Mouse (Mus musculus) CH12.LX (cell line): ENCODE data around the gene Hlf. TPM values are rescaled to one million over a fixed set of nuclear protein-coding genes. Genes with fewer than 3 reads are reported as not detected.

Experiments used
- DNase-seq: peaks from one replicate; pipeline ENCODE4 v3.0.0-alpha.2; 2013; ENCODE audit errors: extremely low read depth
- H3K27ac ChIP-seq: 2 replicates; pipeline ENCODE4 v1.5.1; 2012; ENCODE audit warnings: low read depth, mild to moderate bottlenecking, control low read depth, moderate library complexity; ENCODE audit not compliant: insufficient read depth
- H3K27me3 ChIP-seq: replicated peaks from 2 replicates; pipeline ENCODE3; 2012; ENCODE audit warnings: inconsistent platforms
- H3K36me3 ChIP-seq, 2 experiments: replicated peaks in 1 of 2; 2 replicates each; pipeline versions ENCODE3 to v1.6.1; 2012; ENCODE audit warnings: inconsistent platforms in 1 of 2, low read length in 1 of 2, mild to moderate bottlenecking in 1 of 2, mixed read lengths in 1 of 2, moderate library complexity in 1 of 2; ENCODE audit not compliant: control insufficient read depth in 1 of 2, insufficient read depth in 1 of 2
- H3K4me1 ChIP-seq, 2 experiments: 2 replicates each; pipeline ENCODE4 v1.6.1; 2012; ENCODE audit warnings: inconsistent platforms in 1 of 2, moderate library complexity in 1 of 2; ENCODE audit not compliant: insufficient read depth in 2 of 2, control insufficient read depth in 1 of 2
- H3K4me2 ChIP-seq: 2 replicates; pipeline ENCODE4 v1.6.1; 2012; ENCODE audit warnings: low read depth, mild to moderate bottlenecking, control low read depth; ENCODE audit not compliant: poor library complexity, insufficient read depth, severe bottlenecking
- H3K4me3 ChIP-seq, 3 experiments: fragments of 150-350 bp in 1 of 3; sonication (generic) in 1 of 3; replicated peaks in 1 of 3; 2 replicates each; pipeline versions ENCODE3 to v1.5.1; 2011 to 2012; ENCODE audit warnings: low read depth in 2 of 3, low read length in 2 of 3, mild to moderate bottlenecking in 2 of 3, moderate library complexity in 2 of 3, control low read depth in 1 of 3, improper control_type of control experiment in 1 of 3, inconsistent platforms in 1 of 3, mixed read lengths in 1 of 3; ENCODE audit not compliant: poor library complexity in 1 of 3
- H3K79me2 ChIP-seq: replicated peaks from 2 replicates; pipeline ENCODE4 v1.6.1; 2012; ENCODE audit warnings: mild to moderate bottlenecking, moderate library complexity; ENCODE audit not compliant: control insufficient read depth, poor library complexity, insufficient read depth, severe bottlenecking; ENCODE audit errors: extremely low read depth
- H3K9ac ChIP-seq: 2 replicates; pipeline ENCODE4 v1.6.1; 2012; ENCODE audit warnings: low read depth, mild to moderate bottlenecking, control low read depth, moderate library complexity; ENCODE audit not compliant: insufficient read depth
- H3K9me3 ChIP-seq: replicated peaks from 2 replicates; pipeline ENCODE3; 2012; ENCODE audit warnings: low read length, inconsistent platforms, mixed read lengths
- BHLHE40 ChIP-seq: IDR thresholded peaks from 2 replicates; pipeline ENCODE4 v1.6.1; 2011; ENCODE audit warnings: mild to moderate bottlenecking, low read depth, low read length, improper control_type of control experiment
- CHD2 ChIP-seq: IDR thresholded peaks from 2 replicates; pipeline ENCODE4 v1.6.1; 2011; ENCODE audit warnings: low read length, improper control_type of control experiment
- CTCF ChIP-seq, 2 experiments: IDR thresholded peaks in 1 of 2; conservative IDR thresholded peaks in 1 of 2; 2 replicates each; pipeline ENCODE4 v1.5.1; 2011 to 2012; ENCODE audit warnings: low read depth in 2 of 2, low read length in 2 of 2, improper control_type of control experiment in 1 of 2, inconsistent platforms in 1 of 2, mild to moderate bottlenecking in 1 of 2, moderate library complexity in 1 of 2
- E2F4 ChIP-seq: IDR thresholded peaks from 2 replicates; pipeline ENCODE4 v1.6.1; 2011; ENCODE audit warnings: low read depth, low read length, improper control_type of control experiment; ENCODE audit not compliant: insufficient replicate concordance
- EP300 ChIP-seq: IDR thresholded peaks from 2 replicates; pipeline ENCODE4 v1.6.1; 2011; ENCODE audit warnings: low read length, improper control_type of control experiment
- ETS1 ChIP-seq: conservative IDR thresholded peaks from 2 replicates; pipeline ENCODE4 v1.6.1; 2012; ENCODE audit warnings: low read depth, mild to moderate bottlenecking, inconsistent platforms, low read length, improper control_type of control experiment, moderate library complexity
- HCFC1 ChIP-seq: IDR thresholded peaks from 2 replicates; pipeline ENCODE4 v1.6.1; 2012; ENCODE audit warnings: low read depth, mild to moderate bottlenecking, inconsistent platforms, low read length, improper control_type of control experiment
- JUND ChIP-seq: conservative IDR thresholded peaks from 2 replicates; pipeline ENCODE4 v1.6.1; 2011; ENCODE audit warnings: low read depth, low read length, improper control_type of control experiment
- KAT2A ChIP-seq: IDR thresholded peaks from 2 replicates; pipeline ENCODE4 v1.6.1; 2012; ENCODE audit warnings: low read length, improper control_type of control experiment, inconsistent platforms; ENCODE audit not compliant: insufficient replicate concordance
- MEF2A ChIP-seq: IDR thresholded peaks from 2 replicates; pipeline ENCODE4 v1.6.1; 2014; ENCODE audit warnings: low read depth, mild to moderate bottlenecking, inconsistent platforms, low read length, improper control_type of control experiment, borderline replicate concordance
- MXI1 ChIP-seq: IDR thresholded peaks from 2 replicates; pipeline ENCODE4 v1.6.1; 2011; ENCODE audit warnings: mild to moderate bottlenecking, low read depth, low read length, improper control_type of control experiment
- MYC ChIP-seq: IDR thresholded peaks from 2 replicates; pipeline ENCODE4 v1.6.1; 2011; ENCODE audit warnings: low read depth, mild to moderate bottlenecking, improper control_type of control experiment, low read length
- NRF1 ChIP-seq: IDR thresholded peaks from 2 replicates; pipeline ENCODE4 v1.6.1; 2014; ENCODE audit warnings: low read depth, mild to moderate bottlenecking, inconsistent platforms, low read length, improper control_type of control experiment, moderate library complexity
- RCOR1 ChIP-seq: conservative IDR thresholded peaks from 2 replicates; pipeline ENCODE4 v1.6.1; 2012; ENCODE audit warnings: low read depth, mild to moderate bottlenecking, inconsistent platforms, low read length, improper control_type of control experiment
- TCF12 ChIP-seq: IDR thresholded peaks from 2 replicates; pipeline ENCODE4 v1.6.1; 2014; ENCODE audit warnings: low read depth, mild to moderate bottlenecking, inconsistent platforms, low read length, improper control_type of control experiment
- ZKSCAN1 ChIP-seq: IDR thresholded peaks from 2 replicates; pipeline ENCODE4 v1.6.1; 2012; ENCODE audit warnings: low read depth, inconsistent platforms, low read length, improper control_type of control experiment, borderline replicate concordance
- ZMIZ1 ChIP-seq: IDR thresholded peaks from 2 replicates; pipeline ENCODE4 v1.6.1; 2012; ENCODE audit warnings: low read depth, mild to moderate bottlenecking, inconsistent platforms, low read length, improper control_type of control experiment
- dilution Hi-C: fragments of 300-500 bp; cut with MboI; formaldehyde crosslinking; loops from 2 replicates; pipeline ENCODE4 v1.14.3; 2020; ENCODE audit warnings: low sequenced_read_pairs; ENCODE audit not compliant: extremely low pct_unique_long_range_greater_than_20kb, extremely low pct_ligation_motif_present
- in situ Hi-C: fragments of 300-500 bp; cut with MboI; formaldehyde crosslinking; loops from 3 replicates; pipeline ENCODE4 v1.14.3; 2019; ENCODE audit warnings: low sequenced_read_pairs, low pct_ligation_motif_present, low pct_unique_long_range_greater_than_20kb, mixed read lengths
- polyA plus RNA-seq: library from polyadenylated mRNA; unstranded; fragments of >175 nt; gene quantifications from 2 replicates; pipeline ENCODE4 v1.2.1, GENCODE M21; 2012; ENCODE audit warnings: low read depth; ENCODE audit not compliant: insufficient read length
- total RNA-seq, 2 experiments: library from RNA; depleted of rRNA; stranded (reverse); fragments of 300-350 nt in 1 of 2; fragments of >200 nt in 1 of 2; gene quantifications; 2 replicates each; pipeline ENCODE4 v1.2.3; 2012 to 2014

The Hlf gene
- total and polyA plus RNA-seq, 3 experiments, result 0.08 to 0.36 TPM; not detected in 1

- Histone ChIP-seq H3K4me2 (no peak overlapping the region), H3K27ac (no peak overlapping the region)
Measured at GRCm38 (mm10) chr11:90382005-90382611, 8.6 kb downstream of the Hlf start.

GRCm38 (mm10) chr11:90381113-90381512, 9.6 kb downstream of the Hlf start:
- H3K4me3 ChIP-seq, result no peak overlapping the region
- H3K36me3 ChIP-seq, result no peaks in the 10 kb centered on the region
- dilution Hi-C loops (no loop called here), in situ Hi-C loops (no loop called here)
- H3K9me3 ChIP-seq, result no peaks in the 10 kb centered on the region
- TF ChIP-seq ZKSCAN1, result no peak
- no peak for TF ChIP-seq CHD2
- peak in 1 of 2 experiments; percentile 13; a peak in 1 of 4 replicates for TF ChIP-seq CTCF (conservative IDR thresholded peaks at IDR 0.05 in 1 of 2, IDR thresholded peaks at IDR 0.05 in 1 of 2; ENCODE audit: low read depth in 2 of 2, low read length in 2 of 2)
- TF ChIP-seq NRF1, result no peak
- H3K9ac ChIP-seq, result no peak overlapping the region
- no peak overlapping the region for H3K27ac ChIP-seq
- peak; percentile 6 for DNase-seq
- H3K27me3 ChIP-seq, result no peaks in the 10 kb centered on the region
- no peak overlapping the region for H3K4me2 ChIP-seq
- H3K79me2 ChIP-seq, result no peaks in the 10 kb centered on the region
- no peaks in the 10 kb centered on the region for H3K4me1 ChIP-seq

More at GRCm38 (mm10) chr11:90382005-90382611, 8.6 kb downstream of the Hlf start:
- Histone ChIP-seq H3K9ac (no peak overlapping the region), H3K4me3 (no peak overlapping the region), H3K36me3 (no peaks in the 10 kb centered on the region), H3K4me1 (no peaks in the 10 kb centered on the region), H3K79me2 (no peaks in the 10 kb centered on the region), H3K9me3 (no peaks in the 10 kb centered on the region), H3K27me3 (no peaks in the 10 kb centered on the region)
- dilution Hi-C loops (no loop called here), in situ Hi-C loops (no loop called here)
- no peak for DNase-seq
- TF ChIP-seq ETS1, result no peak
- TF ChIP-seq KAT2A, result no peak
- no peak for TF ChIP-seq BHLHE40
- TF ChIP-seq MYC, result no peak

DNA sequence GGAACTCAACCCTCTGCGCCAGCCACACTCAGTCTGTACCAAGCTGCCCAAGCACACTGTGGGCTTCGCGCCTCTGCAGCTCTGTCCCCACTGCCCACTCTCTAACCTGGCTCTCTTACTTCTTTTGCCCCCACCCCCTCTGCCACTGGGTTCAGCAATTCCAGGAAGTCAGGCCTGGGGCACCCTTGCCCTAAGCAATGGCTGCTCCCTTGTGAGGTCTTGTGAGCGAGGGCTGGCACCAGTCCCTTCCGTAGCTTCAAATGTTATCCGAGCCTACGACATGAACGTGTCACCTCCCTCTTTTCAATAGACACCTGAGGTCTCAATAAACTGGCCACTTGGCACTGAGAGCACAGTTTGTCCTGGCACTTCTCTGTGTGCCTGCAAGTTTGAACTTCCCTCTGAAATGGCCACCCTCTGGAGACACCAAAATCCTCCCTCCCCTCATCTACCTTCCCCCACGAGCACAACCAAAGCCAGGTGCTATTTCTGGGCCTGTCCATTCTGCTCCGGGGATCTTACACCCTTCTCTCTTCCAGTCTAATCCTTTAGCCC, 10.5 kb downstream of the Hlf start:
- no peaks in the 10 kb centered on the region for H3K36me3 ChIP-seq
- in situ Hi-C loops (no loop called here), dilution Hi-C loops (no loop called here)
- H3K9ac ChIP-seq, result no peak overlapping the region
- H3K79me2 ChIP-seq, result no peaks in the 10 kb centered on the region
- no peaks in the 10 kb centered on the region for H3K9me3 ChIP-seq
- no peak overlapping the region for H3K4me3 ChIP-seq
- no peak overlapping the region for H3K27ac ChIP-seq
- no peak overlapping the region for H3K4me2 ChIP-seq
- H3K27me3 ChIP-seq, result no peaks in the 10 kb centered on the region
- no peak for DNase-seq
- no peaks in the 10 kb centered on the region for H3K4me1 ChIP-seq
- no peak for TF ChIP-seq ZMIZ1
- no peak for TF ChIP-seq EP300
- TF ChIP-seq HCFC1, result no peak
- TF ChIP-seq E2F4, result no peak
- TF ChIP-seq JUND, result no peak
- TF ChIP-seq TCF12, result no peak
- TF ChIP-seq MXI1, result no peak
- no peak for TF ChIP-seq RCOR1
- TF ChIP-seq MYC, result no peak
- no peak for TF ChIP-seq ETS1
- no peak for TF ChIP-seq MEF2A
